Mouse (Mus musculus) heart, adult 11 months (tissue): Measurements from ENCODE around the gene Cage1.

ENCODE experiments used
- DNase-seq: peaks from one replicate; pipeline ENCODE4 v3.0.0; 2022

Gene Cage1

DNA sequence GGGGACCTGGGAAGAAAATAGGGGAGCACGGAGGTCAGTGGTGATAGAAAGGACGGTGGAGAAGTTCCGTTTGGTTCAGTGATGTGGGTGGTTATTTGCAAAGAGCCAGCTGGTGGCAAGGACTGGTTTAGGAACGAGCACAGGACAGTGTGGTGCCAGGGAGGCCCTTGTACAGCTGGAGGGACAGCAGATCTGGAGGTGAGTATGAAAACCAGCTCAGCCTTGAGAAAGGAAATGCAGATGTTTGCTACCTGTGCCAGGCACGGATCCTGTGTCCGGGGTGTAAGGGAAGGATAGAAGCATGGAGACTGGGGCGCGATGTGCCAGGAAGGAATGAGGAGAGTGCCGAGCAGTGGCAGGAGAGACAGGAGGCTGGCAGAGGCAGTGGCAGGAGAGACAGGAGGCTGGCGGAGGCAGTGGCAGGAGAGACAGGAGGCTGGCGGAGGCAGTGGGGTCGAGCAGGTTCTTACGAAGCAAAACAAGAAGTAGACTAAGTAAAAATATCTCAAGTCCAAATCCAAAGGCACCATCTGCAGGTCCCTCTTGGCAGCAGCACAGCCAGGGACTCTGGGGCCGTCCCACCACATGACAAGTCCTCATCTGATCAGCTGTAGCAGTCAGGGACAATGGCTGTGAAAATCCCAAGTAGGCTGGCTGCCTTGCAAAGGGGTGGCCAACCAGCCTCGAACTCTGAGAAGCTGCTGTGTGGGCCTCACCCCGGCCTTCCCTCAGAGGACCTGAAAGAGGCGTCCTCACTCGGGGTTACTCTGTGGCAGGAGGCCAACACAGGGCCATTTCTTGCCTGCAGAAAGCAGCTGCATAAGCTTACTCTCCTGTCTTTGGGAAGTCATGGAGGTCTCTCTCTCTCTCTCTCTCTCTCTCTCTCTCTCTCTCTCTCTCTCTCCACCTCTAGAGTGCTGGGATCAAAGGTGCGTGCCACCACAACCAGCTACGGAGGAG, 72.5 kb downstream of the Cage1 start:
- DNase-seq, result peak; percentile 91

DNA sequence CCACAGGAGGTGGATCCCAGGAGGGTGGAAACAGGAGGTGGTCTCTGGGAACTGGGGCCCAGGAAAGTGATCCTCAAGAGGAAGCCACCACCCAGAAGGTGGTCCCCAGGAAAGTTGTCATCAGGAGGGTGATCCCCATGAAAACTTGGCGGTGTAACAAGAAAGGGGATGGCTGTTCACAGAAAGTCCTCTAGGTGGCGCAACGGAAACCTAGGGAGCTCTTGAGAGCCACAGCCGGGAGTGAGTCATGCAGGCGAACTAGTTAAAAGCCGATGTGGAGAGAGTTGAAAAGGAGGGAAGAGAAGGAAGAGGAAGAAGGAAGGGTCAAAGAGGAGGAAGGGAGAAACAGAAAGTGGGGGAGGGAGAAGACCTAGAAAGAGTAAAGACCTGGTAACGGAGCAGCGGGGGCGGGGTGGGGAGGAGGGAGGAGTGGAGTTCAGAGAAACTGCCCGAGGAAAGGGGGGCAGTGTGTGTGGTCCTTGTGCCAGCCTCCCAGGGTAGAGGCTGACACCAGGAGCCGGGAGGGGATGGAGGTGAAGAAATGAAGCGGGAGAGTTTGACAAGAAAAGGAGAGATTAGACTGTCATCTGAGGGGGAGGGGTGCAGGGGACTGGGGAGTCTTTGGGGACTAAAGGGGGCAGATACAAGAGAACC, 73.4 kb downstream of the Cage1 start:
- peak; percentile 98 for DNase-seq

DNA sequence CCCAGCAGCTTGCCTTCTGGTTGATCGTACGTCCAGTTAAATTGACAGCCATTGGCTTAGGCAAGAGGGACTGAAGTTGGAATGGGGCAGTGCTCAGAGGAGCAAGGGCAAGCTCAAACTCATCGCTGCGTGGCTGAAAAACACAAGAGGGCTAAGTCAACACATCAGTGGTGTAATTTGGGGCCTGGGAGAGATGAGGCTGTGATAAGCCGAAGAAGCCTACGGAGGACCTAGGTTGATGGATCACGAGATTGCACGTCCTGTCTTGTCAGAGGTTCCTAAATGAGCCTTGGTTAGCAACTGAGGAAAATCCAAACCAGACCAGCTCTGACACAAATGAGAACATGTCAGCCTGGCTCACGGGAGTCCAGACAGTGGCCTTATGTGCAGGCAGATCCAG, 74.3 kb downstream of the Cage1 start:
- DNase-seq, result no peak

DNA sequence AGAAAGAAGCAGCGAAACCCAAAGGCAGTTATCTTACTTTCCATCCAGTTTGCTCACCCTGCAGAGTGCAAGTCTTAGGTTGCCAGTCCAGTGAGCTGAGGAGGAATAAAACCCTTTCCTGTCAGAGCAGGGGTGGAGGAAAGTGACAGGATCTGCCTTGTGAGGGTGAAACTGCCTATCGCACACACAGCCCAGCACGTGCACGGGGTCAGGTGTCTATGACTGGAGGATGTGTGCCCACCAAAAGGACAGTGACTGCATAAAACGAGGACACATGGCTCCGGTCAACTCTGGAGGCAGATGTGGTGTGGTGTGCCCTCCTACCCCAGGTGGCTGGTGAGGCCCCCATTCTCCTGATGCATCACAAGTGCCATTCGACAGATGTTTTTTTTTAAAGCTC, 76.9 kb downstream of the Cage1 start:
- peak; percentile 88 for DNase-seq

- peak; percentile 97 for DNase-seq
These were observed 77.5 kb downstream of the Cage1 start for GRCm38 (mm10) chr13:37959239-37959907.

DNA sequence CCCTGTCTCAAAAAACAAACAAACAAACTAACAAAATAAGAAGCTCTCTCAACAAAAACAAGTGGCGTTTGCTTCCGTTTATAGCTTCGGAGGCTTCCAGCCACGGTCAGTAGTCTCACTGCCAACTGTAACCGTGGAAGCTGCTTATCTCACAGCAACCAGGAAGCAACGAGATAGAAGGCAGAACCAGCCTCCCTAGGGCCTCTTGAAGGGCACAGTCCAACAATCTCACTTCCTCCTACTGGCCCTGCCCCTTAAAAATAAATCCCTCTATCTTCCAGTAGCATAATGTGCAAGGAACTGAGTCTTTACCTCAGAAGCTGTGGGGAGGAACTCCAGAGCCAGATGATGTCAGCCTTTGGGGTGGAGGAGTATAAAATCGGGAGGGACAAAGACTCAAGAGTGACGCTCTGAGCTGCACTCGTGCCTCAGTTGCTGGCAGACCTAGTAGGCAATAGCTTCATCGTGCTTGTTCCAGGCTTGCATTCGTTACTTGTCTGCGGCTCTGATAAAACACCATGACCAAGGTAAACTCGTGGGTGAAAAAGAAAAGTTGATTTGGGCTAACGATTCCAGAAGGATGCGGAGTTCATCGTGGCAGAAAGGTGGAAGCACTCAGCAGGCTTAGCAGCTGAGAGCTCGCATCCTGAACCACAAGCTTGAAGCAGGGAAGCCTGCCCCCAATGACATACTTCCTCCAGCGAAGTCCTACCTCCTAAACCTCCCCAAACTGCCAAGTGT, 78.2 kb downstream of the Cage1 start:
- peak; percentile 95 for DNase-seq
